Mouse (Mus musculus) limb, embryonic 15.5 days (tissue): ENCODE data around the gene Optc. TPM values are rescaled to one million over a fixed set of nuclear protein-coding genes. Genes with fewer than 3 reads are reported as not detected.

Experiments used
- ATAC-seq: fragments of 200-750 bp; cut with Nextera tagmentation; 2 replicates; pipeline ENCODE4 v1.8.0; 2017; ENCODE audit warnings: low read depth, moderate TSS enrichment; ENCODE audit not compliant: insufficient number of reproducible peaks, low FRiP score, low TSS enrichment
- H3K27ac ChIP-seq: fragments of 300-500 bp; sonication (generic); 2 replicates; pipeline ENCODE4 v1.5.1; 2015; ENCODE audit warnings: moderate library complexity, mild to moderate bottlenecking, inconsistent platforms
- H3K27me3 ChIP-seq: fragments of 300-500 bp; sonication (generic); 2 replicates; pipeline ENCODE4 v1.6.1; 2015; ENCODE audit warnings: inconsistent platforms
- H3K36me3 ChIP-seq: fragments of 300-500 bp; sonication (generic); 2 replicates; pipeline ENCODE4 v1.6.1; 2015; ENCODE audit warnings: inconsistent platforms
- H3K4me1 ChIP-seq: fragments of 300-500 bp; sonication (generic); 2 replicates; pipeline ENCODE4 v1.6.1; 2015; ENCODE audit warnings: inconsistent platforms
- H3K4me2 ChIP-seq: fragments of 300-500 bp; sonication (generic); 2 replicates; pipeline ENCODE4 v1.6.1; 2015; ENCODE audit warnings: mild to moderate bottlenecking, inconsistent platforms
- H3K4me3 ChIP-seq: fragments of 300-500 bp; sonication (generic); 2 replicates; pipeline ENCODE4 v1.5.1; 2015; ENCODE audit warnings: mild to moderate bottlenecking, inconsistent platforms
- H3K9ac ChIP-seq: fragments of 300-500 bp; sonication (generic); 2 replicates; pipeline ENCODE4 v1.6.1; 2015; ENCODE audit warnings: inconsistent platforms
- H3K9me3 ChIP-seq: fragments of 300-500 bp; sonication (generic); 2 replicates; pipeline ENCODE4 v1.6.1; 2016; ENCODE audit warnings: inconsistent platforms
- WGBS: fragments of 180-500 bp; shearing (Covaris S2); methylation state at CpG from one replicate; pipeline ENCODE4 v1.1.7; 2015; 5-methylcytosine and 5-hydroxymethylcytosine counted together
- polyA plus RNA-seq: library from polyadenylated mRNA; unstranded; fragments of >200 nt; fragmentation: Nextera tagmentation; extraction: Ambion mirVana; gene quantifications from 2 replicates; pipeline ENCODE4 v1.2.1, GENCODE M21; 2015

Optc gene
- polyA plus RNA-seq, 1 experiment from 2014 or later: 0.83 TPM

GRCm38 (mm10) chr1:133873086-133873813, 34.5 kb downstream of the Optc start:
- H3K4me1 ChIP-seq: no peaks in the 10 kb centered on the region
- H3K27ac ChIP-seq: no peak overlapping the region
- no peaks in the 10 kb centered on the region for H3K27me3 ChIP-seq
- no peak overlapping the region for H3K4me3 ChIP-seq
- WGBS: 78% methylated on average over 6 of the region's 6 CpGs
- H3K4me2 ChIP-seq: no peak overlapping the region
- no peaks in the 10 kb centered on the region for H3K36me3 ChIP-seq
- no peak for ATAC-seq
- H3K9me3 ChIP-seq: no peaks in the 10 kb centered on the region
- no peak overlapping the region for H3K9ac ChIP-seq

GRCm38 (mm10) chr1:133871241-133871640, 36.6 kb downstream of the Optc start:
- no peaks in the 10 kb centered on the region for H3K27me3 ChIP-seq
- no peak overlapping the region for H3K9ac ChIP-seq
- H3K36me3 ChIP-seq: no peaks in the 10 kb centered on the region
- H3K4me3 ChIP-seq: no peak overlapping the region
- WGBS: 70% methylated on average over 10 of the region's 10 CpGs
- no peak overlapping the region for H3K27ac ChIP-seq
- no peak overlapping the region for H3K4me2 ChIP-seq
- no peaks in the 10 kb centered on the region for H3K9me3 ChIP-seq
- no peak for ATAC-seq
- H3K4me1 ChIP-seq: no peaks in the 10 kb centered on the region

- H3K9me3 ChIP-seq: no peaks in the 10 kb centered on the region
Measured at GRCm38 (mm10) chr1:133869221-133869620, 38.6 kb downstream of the Optc start.

GRCm38 (mm10) chr1:133863257-133863997, 44.4 kb downstream of the Optc start:
- WGBS: 24% methylated on average over 10 of the region's 10 CpGs
- Histone ChIP-seq H3K36me3 (no peaks in the 10 kb centered on the region), H3K27ac (0 out of 2 replicates have a peak overlapping the region, but pooled peaks have one; percentile 8), H3K9ac (no peak overlapping the region), H3K4me1 (peaks cover 6% of the 10 kb centered on the region), H3K9me3 (no peaks in the 10 kb centered on the region), H3K27me3 (no peaks in the 10 kb centered on the region), H3K4me2 (no peak overlapping the region), H3K4me3 (no peak overlapping the region)
- ATAC-seq: 0 out of 2 replicates have a peak, but pooled peaks have one; percentile 48

More at GRCm38 (mm10) chr1:133869221-133869620, 38.6 kb downstream of the Optc start:
- H3K9ac ChIP-seq: no peak overlapping the region
- H3K36me3 ChIP-seq: no peaks in the 10 kb centered on the region
- no peak for ATAC-seq
- WGBS: 47% methylated on average over 2 of the region's 2 CpGs
- no peak overlapping the region for H3K4me3 ChIP-seq
- H3K4me2 ChIP-seq: no peak overlapping the region
- H3K4me1 ChIP-seq: no peaks in the 10 kb centered on the region
- no peak overlapping the region for H3K27ac ChIP-seq
- no peaks in the 10 kb centered on the region for H3K27me3 ChIP-seq

- WGBS: 76% methylated on average over 5 of the region's 5 CpGs
- Histone ChIP-seq H3K27me3 (no peaks in the 10 kb centered on the region), H3K9me3 (no peaks in the 10 kb centered on the region), H3K4me2 (no peak overlapping the region), H3K4me1 (peaks cover 6% of the 10 kb centered on the region), H3K36me3 (no peaks in the 10 kb centered on the region), H3K27ac (no peak overlapping the region), H3K9ac (no peak overlapping the region), H3K4me3 (no peak overlapping the region)
- no peak for ATAC-seq
Measured at GRCm38 (mm10) chr1:133861028-133861427, 46.8 kb downstream of the Optc start.

GRCm38 (mm10) chr1:133859821-133860711, 47.7 kb downstream of the Optc start:
- Histone ChIP-seq H3K4me1 (peaks cover 14% of the 10 kb centered on the region), H3K27ac (no peak overlapping the region), H3K36me3 (no peaks in the 10 kb centered on the region), H3K4me2 (no peak overlapping the region), H3K4me3 (no peak overlapping the region), H3K9ac (no peak overlapping the region), H3K9me3 (no peaks in the 10 kb centered on the region), H3K27me3 (peaks cover 3% of the 10 kb centered on the region; the same call in 1 of the 2 replicates)
- ATAC-seq: no peak
- 76% methylated on average over 20 of the region's 20 CpGs for WGBS

- no peak overlapping the region for H3K4me3 ChIP-seq
- no peak overlapping the region for H3K9ac ChIP-seq
- no peak overlapping the region for H3K27ac ChIP-seq
- ATAC-seq: no peak
- WGBS: 83% methylated on average over 6 of the region's 6 CpGs
- peaks cover 3% of the 10 kb centered on the region; the same call in 1 of the 2 replicates for H3K27me3 ChIP-seq
- H3K36me3 ChIP-seq: no peaks in the 10 kb centered on the region
- H3K4me1 ChIP-seq: peaks cover 21% of the 10 kb centered on the region
- H3K9me3 ChIP-seq: no peaks in the 10 kb centered on the region
- H3K4me2 ChIP-seq: no peak overlapping the region
Measured at GRCm38 (mm10) chr1:133859257-133859656, 48.5 kb downstream of the Optc start.

- Histone ChIP-seq H3K9me3 (no peaks in the 10 kb centered on the region), H3K27me3 (peaks cover 8% of the 10 kb centered on the region; the same call in 1 of the 2 replicates), H3K27ac (no peak overlapping the region), H3K4me2 (no peak overlapping the region), H3K36me3 (no peaks in the 10 kb centered on the region), H3K9ac (no peak overlapping the region), H3K4me3 (no peak overlapping the region), H3K4me1 (peaks cover 16% of the 10 kb centered on the region)
- ATAC-seq: no peak
- WGBS: 83% methylated on average over 5 of the region's 5 CpGs
Measured at GRCm38 (mm10) chr1:133857781-133858180, 50.0 kb downstream of the Optc start.

GRCm38 (mm10) chr1:133857171-133857570, 50.6 kb downstream of the Optc start:
- Histone ChIP-seq H3K9ac (no peak overlapping the region), H3K27me3 (peaks cover 8% of the 10 kb centered on the region; the same call in 1 of the 2 replicates), H3K4me2 (no peak overlapping the region), H3K27ac (no peak overlapping the region), H3K36me3 (no peaks in the 10 kb centered on the region), H3K4me3 (no peak overlapping the region), H3K9me3 (no peaks in the 10 kb centered on the region), H3K4me1 (peaks cover 16% of the 10 kb centered on the region)
- ATAC-seq: no peak
- 84% methylated on average over 5 of the region's 5 CpGs for WGBS

- Histone ChIP-seq H3K4me3 (no peak overlapping the region), H3K27me3 (peaks cover 8% of the 10 kb centered on the region; the same call in 1 of the 2 replicates), H3K9me3 (no peaks in the 10 kb centered on the region), H3K9ac (no peak overlapping the region), H3K27ac (no peak overlapping the region), H3K36me3 (no peaks in the 10 kb centered on the region), H3K4me2 (no peak overlapping the region), H3K4me1 (peaks cover 16% of the 10 kb centered on the region)
- WGBS: 62% methylated on average over 3 of the region's 3 CpGs
- no peak for ATAC-seq
Measured at GRCm38 (mm10) chr1:133856655-133857054, 51.1 kb downstream of the Optc start.

- Histone ChIP-seq H3K36me3 (no peaks in the 10 kb centered on the region), H3K27ac (no peak overlapping the region), H3K4me3 (no peak overlapping the region), H3K9me3 (no peaks in the 10 kb centered on the region), H3K4me1 (peaks cover 16% of the 10 kb centered on the region), H3K4me2 (no peak overlapping the region), H3K9ac (no peak overlapping the region), H3K27me3 (peaks cover 8% of the 10 kb centered on the region; the same call in 1 of the 2 replicates)
- ATAC-seq: no peak
- WGBS: 27% methylated on average over 11 of the region's 11 CpGs
Measured at GRCm38 (mm10) chr1:133856133-133856541, 51.7 kb downstream of the Optc start.
